Mouse (Mus musculus) CH12.LX (cell line): ENCODE results near the gene C5ar1. TPM values are rescaled to one million over a fixed set of nuclear protein-coding genes. Genes with fewer than 3 reads are reported as not detected.
A peak's percentile ranks its signal among the peaks of the same experiment; 100 is the strongest.

Experiments
- DNase-seq: peaks from one replicate; pipeline ENCODE4 v3.0.0-alpha.2; 2013; ENCODE audit errors: extremely low read depth
- H3K27ac ChIP-seq: 2 replicates; pipeline ENCODE4 v1.5.1; 2012; ENCODE audit warnings: low read depth, mild to moderate bottlenecking, control low read depth, moderate library complexity; ENCODE audit not compliant: insufficient read depth
- H3K27me3 ChIP-seq: replicated peaks from 2 replicates; pipeline ENCODE3; 2012; ENCODE audit warnings: inconsistent platforms
- H3K36me3 ChIP-seq, 2 experiments: replicated peaks in 1 of 2; 2 replicates each; pipeline versions ENCODE3 to v1.6.1; 2012; ENCODE audit warnings: inconsistent platforms in 1 of 2, low read length in 1 of 2, mild to moderate bottlenecking in 1 of 2, mixed read lengths in 1 of 2, moderate library complexity in 1 of 2; ENCODE audit not compliant: control insufficient read depth in 1 of 2, insufficient read depth in 1 of 2
- H3K4me1 ChIP-seq, 2 experiments: 2 replicates each; pipeline ENCODE4 v1.6.1; 2012; ENCODE audit warnings: inconsistent platforms in 1 of 2, moderate library complexity in 1 of 2; ENCODE audit not compliant: insufficient read depth in 2 of 2, control insufficient read depth in 1 of 2
- H3K4me2 ChIP-seq: 2 replicates; pipeline ENCODE4 v1.6.1; 2012; ENCODE audit warnings: low read depth, mild to moderate bottlenecking, control low read depth; ENCODE audit not compliant: poor library complexity, insufficient read depth, severe bottlenecking
- H3K4me3 ChIP-seq, 3 experiments: fragments of 150-350 bp in 1 of 3; sonication (generic) in 1 of 3; replicated peaks in 1 of 3; 2 replicates each; pipeline versions ENCODE3 to v1.5.1; 2011 to 2012; ENCODE audit warnings: low read depth in 2 of 3, low read length in 2 of 3, mild to moderate bottlenecking in 2 of 3, moderate library complexity in 2 of 3, control low read depth in 1 of 3, improper control_type of control experiment in 1 of 3, inconsistent platforms in 1 of 3, mixed read lengths in 1 of 3; ENCODE audit not compliant: poor library complexity in 1 of 3
- H3K79me2 ChIP-seq: replicated peaks from 2 replicates; pipeline ENCODE4 v1.6.1; 2012; ENCODE audit warnings: mild to moderate bottlenecking, moderate library complexity; ENCODE audit not compliant: control insufficient read depth, poor library complexity, insufficient read depth, severe bottlenecking; ENCODE audit errors: extremely low read depth
- H3K9ac ChIP-seq: 2 replicates; pipeline ENCODE4 v1.6.1; 2012; ENCODE audit warnings: low read depth, mild to moderate bottlenecking, control low read depth, moderate library complexity; ENCODE audit not compliant: insufficient read depth
- H3K9me3 ChIP-seq: replicated peaks from 2 replicates; pipeline ENCODE3; 2012; ENCODE audit warnings: low read length, inconsistent platforms, mixed read lengths
- BHLHE40 ChIP-seq: IDR thresholded peaks from 2 replicates; pipeline ENCODE4 v1.6.1; 2011; ENCODE audit warnings: mild to moderate bottlenecking, low read depth, low read length, improper control_type of control experiment
- CTCF ChIP-seq, 2 experiments: IDR thresholded peaks in 1 of 2; conservative IDR thresholded peaks in 1 of 2; 2 replicates each; pipeline ENCODE4 v1.5.1; 2011 to 2012; ENCODE audit warnings: low read depth in 2 of 2, low read length in 2 of 2, improper control_type of control experiment in 1 of 2, inconsistent platforms in 1 of 2, mild to moderate bottlenecking in 1 of 2, moderate library complexity in 1 of 2
- EP300 ChIP-seq: IDR thresholded peaks from 2 replicates; pipeline ENCODE4 v1.6.1; 2011; ENCODE audit warnings: low read length, improper control_type of control experiment
- HCFC1 ChIP-seq: IDR thresholded peaks from 2 replicates; pipeline ENCODE4 v1.6.1; 2012; ENCODE audit warnings: low read depth, mild to moderate bottlenecking, inconsistent platforms, low read length, improper control_type of control experiment
- MAFK ChIP-seq: IDR thresholded peaks from 2 replicates; pipeline ENCODE4 v1.6.1; 2011; ENCODE audit warnings: low read length, improper control_type of control experiment; ENCODE audit not compliant: insufficient replicate concordance
- MAX ChIP-seq: IDR thresholded peaks from 2 replicates; pipeline ENCODE4 v1.6.1; 2011; ENCODE audit warnings: low read length, improper control_type of control experiment
- MAZ ChIP-seq: IDR thresholded peaks from 2 replicates; pipeline ENCODE4 v1.6.1; 2012; ENCODE audit warnings: low read depth, mild to moderate bottlenecking, inconsistent platforms, low read length, improper control_type of control experiment, moderate library complexity
- MEF2A ChIP-seq: IDR thresholded peaks from 2 replicates; pipeline ENCODE4 v1.6.1; 2014; ENCODE audit warnings: low read depth, mild to moderate bottlenecking, inconsistent platforms, low read length, improper control_type of control experiment, borderline replicate concordance
- MYC ChIP-seq: IDR thresholded peaks from 2 replicates; pipeline ENCODE4 v1.6.1; 2011; ENCODE audit warnings: low read depth, mild to moderate bottlenecking, improper control_type of control experiment, low read length
- NELFE ChIP-seq: IDR thresholded peaks from 2 replicates; pipeline ENCODE4 v1.6.1; 2011; ENCODE audit warnings: low read depth, low read length, improper control_type of control experiment
- NRF1 ChIP-seq: IDR thresholded peaks from 2 replicates; pipeline ENCODE4 v1.6.1; 2014; ENCODE audit warnings: low read depth, mild to moderate bottlenecking, inconsistent platforms, low read length, improper control_type of control experiment, moderate library complexity
- RAD21 ChIP-seq: IDR thresholded peaks from 2 replicates; pipeline ENCODE4 v1.6.1; 2011; ENCODE audit warnings: low read depth, mild to moderate bottlenecking, low read length, improper control_type of control experiment, moderate library complexity
- RCOR1 ChIP-seq: conservative IDR thresholded peaks from 2 replicates; pipeline ENCODE4 v1.6.1; 2012; ENCODE audit warnings: low read depth, mild to moderate bottlenecking, inconsistent platforms, low read length, improper control_type of control experiment
- SIN3A ChIP-seq: IDR thresholded peaks from 2 replicates; pipeline ENCODE4 v1.6.1; 2012; ENCODE audit warnings: low read length, improper control_type of control experiment, inconsistent platforms
- TCF12 ChIP-seq: IDR thresholded peaks from 2 replicates; pipeline ENCODE4 v1.6.1; 2014; ENCODE audit warnings: low read depth, mild to moderate bottlenecking, inconsistent platforms, low read length, improper control_type of control experiment
- UBTF ChIP-seq: IDR thresholded peaks from 2 replicates; pipeline ENCODE4 v1.6.1; 2012; ENCODE audit warnings: low read depth, mild to moderate bottlenecking, inconsistent platforms, low read length, improper control_type of control experiment, moderate library complexity
- USF2 ChIP-seq: conservative IDR thresholded peaks from 2 replicates; pipeline ENCODE4 v1.6.1; 2011; ENCODE audit warnings: low read depth, low read length, improper control_type of control experiment
- ZKSCAN1 ChIP-seq: IDR thresholded peaks from 2 replicates; pipeline ENCODE4 v1.6.1; 2012; ENCODE audit warnings: low read depth, inconsistent platforms, low read length, improper control_type of control experiment, borderline replicate concordance
- ZMIZ1 ChIP-seq: IDR thresholded peaks from 2 replicates; pipeline ENCODE4 v1.6.1; 2012; ENCODE audit warnings: low read depth, mild to moderate bottlenecking, inconsistent platforms, low read length, improper control_type of control experiment
- ZNF384 ChIP-seq: IDR thresholded peaks from 2 replicates; pipeline ENCODE4 v1.6.1; 2012; ENCODE audit warnings: low read depth, low read length, improper control_type of control experiment, inconsistent platforms
- dilution Hi-C: fragments of 300-500 bp; cut with MboI; formaldehyde crosslinking; loops from 2 replicates; pipeline ENCODE4 v1.14.3; 2020; ENCODE audit warnings: low sequenced_read_pairs; ENCODE audit not compliant: extremely low pct_unique_long_range_greater_than_20kb, extremely low pct_ligation_motif_present
- in situ Hi-C: fragments of 300-500 bp; cut with MboI; formaldehyde crosslinking; loops from 3 replicates; pipeline ENCODE4 v1.14.3; 2019; ENCODE audit warnings: low sequenced_read_pairs, low pct_ligation_motif_present, low pct_unique_long_range_greater_than_20kb, mixed read lengths
- polyA plus RNA-seq: library from polyadenylated mRNA; unstranded; fragments of >175 nt; gene quantifications from 2 replicates; pipeline ENCODE4 v1.2.1, GENCODE M21; 2012; ENCODE audit warnings: low read depth; ENCODE audit not compliant: insufficient read length
- total RNA-seq, 2 experiments: library from RNA; depleted of rRNA; stranded (reverse); fragments of 300-350 nt in 1 of 2; fragments of >200 nt in 1 of 2; gene quantifications; 2 replicates each; pipeline ENCODE4 v1.2.3; 2012 to 2014

The C5ar1 gene
- total and polyA plus RNA-seq, 3 experiments, result not detected

DNA sequence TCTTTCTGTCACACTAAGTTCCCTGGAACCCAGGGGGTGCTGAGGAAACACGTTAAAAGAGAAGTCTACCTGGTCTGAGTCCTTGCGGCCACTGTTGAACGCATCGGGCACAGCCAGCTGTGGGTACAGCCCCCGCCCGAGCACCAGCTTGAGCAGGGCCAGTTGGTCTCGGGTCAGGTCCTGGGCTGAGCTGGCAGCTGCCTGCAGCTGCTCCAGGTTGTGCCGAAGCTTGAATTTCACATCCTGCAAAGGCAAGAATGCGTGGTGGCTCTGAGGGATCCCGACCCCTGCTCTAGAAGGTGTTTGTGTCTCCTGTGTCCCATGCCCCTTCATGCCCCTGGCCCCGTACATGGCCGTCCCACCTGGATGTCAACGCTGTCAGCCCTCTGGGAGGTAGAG lies 55.8 kb downstream of the C5ar1 start:
- Histone ChIP-seq H3K4me2 (no peak overlapping the region), H3K27ac (no peak overlapping the region), H3K4me1 (peaks cover 27 to 86% of the 10 kb centered on the region in 2 experiments), H3K79me2 (no peaks in the 10 kb centered on the region), H3K4me3 (no peak overlapping the region)
- TF ChIP-seq RAD21, result no peak
- TF ChIP-seq ZKSCAN1, result no peak
- no peak for TF ChIP-seq MAZ
- TF ChIP-seq ZNF384, result no peak
- TF ChIP-seq CTCF (conservative IDR thresholded peaks at IDR 0.05 in 1 of 2, IDR thresholded peaks at IDR 0.05 in 1 of 2; ENCODE audit: low read depth in 2 of 2, low read length in 2 of 2), result no peak
- TF ChIP-seq ZMIZ1, result no peak
- TF ChIP-seq, all 38 proteins: peak for 0
- in situ Hi-C loops (no loop called here), dilution Hi-C loops (no loop called here)
- peaks cover 79 to 96% of the 10 kb centered on the region in 2 experiments for H3K36me3 ChIP-seq
- H3K9me3 ChIP-seq, result no peaks in the 10 kb centered on the region
- H3K9ac ChIP-seq, result no peak overlapping the region
- DNase-seq, result no peak
- no peaks in the 10 kb centered on the region for H3K27me3 ChIP-seq

DNA sequence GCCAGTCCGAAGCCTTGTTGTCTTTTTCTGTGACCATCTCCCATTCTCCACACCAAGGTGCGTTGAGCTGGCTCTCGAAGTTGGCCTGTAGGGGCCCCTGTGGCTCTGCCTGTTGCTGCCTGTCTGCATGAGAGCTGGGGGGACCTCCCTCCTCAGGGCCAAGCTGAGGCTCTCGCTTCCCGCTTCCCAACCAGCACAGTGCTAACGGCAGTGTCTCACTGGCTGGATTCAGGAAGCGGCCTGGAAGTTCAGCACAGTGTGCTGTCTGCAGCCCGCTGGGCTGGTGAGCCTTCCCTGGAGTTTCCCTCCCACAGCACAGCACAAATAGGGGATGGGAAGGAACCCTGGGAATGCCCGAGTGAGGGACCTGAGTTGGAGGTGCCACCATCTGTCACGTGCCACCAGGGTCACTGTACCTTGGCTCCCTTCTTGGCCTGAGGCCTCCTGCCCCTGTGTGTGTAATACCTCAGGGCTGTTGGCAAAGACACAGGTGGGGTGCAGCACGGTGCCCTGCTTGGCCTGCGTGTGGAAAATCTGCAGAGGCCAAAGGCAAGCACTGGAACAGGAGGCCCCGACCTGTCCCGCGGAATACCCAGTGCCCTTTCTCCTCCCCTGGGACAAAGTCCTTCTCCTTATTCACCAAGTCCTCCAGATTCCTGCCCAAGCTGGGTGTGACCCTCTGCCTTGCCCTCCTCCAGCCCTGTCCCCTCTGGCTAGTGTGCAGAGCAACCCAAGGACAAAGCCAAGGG lies 56.4 kb downstream of the C5ar1 start:
- Histone ChIP-seq H3K4me3 (no peak overlapping the region), H3K36me3 (peaks cover 79 to 99% of the 10 kb centered on the region in 2 experiments), H3K4me1 (peaks cover 23 to 88% of the 10 kb centered on the region in 2 experiments), H3K9ac (no peak overlapping the region), H3K79me2 (no peaks in the 10 kb centered on the region), H3K27ac (no peak overlapping the region), H3K4me2 (no peak overlapping the region), H3K9me3 (no peaks in the 10 kb centered on the region), H3K27me3 (no peaks in the 10 kb centered on the region)
- no peak for DNase-seq
- dilution Hi-C loops, result no loop called here
- peak in 1 of 2 experiments; percentile 16; a peak in 2 of 4 replicates for TF ChIP-seq CTCF (conservative IDR thresholded peaks at IDR 0.05 in 1 of 2, IDR thresholded peaks at IDR 0.05 in 1 of 2; ENCODE audit: low read depth in 2 of 2, low read length in 2 of 2)
- no peak for TF ChIP-seq MAX
- no peak for TF ChIP-seq NELFE
- TF ChIP-seq, all 38 proteins: peak for 1
- in situ Hi-C loops, result no loop called here

DNA sequence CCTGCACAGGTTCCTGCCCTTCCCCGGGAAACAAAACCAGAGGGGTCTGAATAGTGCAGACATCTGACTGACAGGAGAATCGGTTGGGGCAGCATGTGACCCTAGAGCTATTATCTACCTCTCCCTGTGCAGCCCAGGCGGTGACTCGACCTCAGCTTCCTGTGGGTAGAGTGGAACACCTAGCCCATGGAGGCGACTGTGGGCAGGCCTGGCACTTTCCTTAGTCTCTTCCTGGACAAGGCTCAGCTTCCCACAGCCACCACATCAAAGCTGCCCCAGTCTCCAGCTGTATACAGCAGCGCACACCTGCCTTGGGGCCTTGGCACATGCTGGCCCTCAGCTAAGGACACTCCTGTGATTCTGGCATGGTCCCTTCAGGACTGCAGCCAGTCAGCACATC lies 58.2 kb downstream of the C5ar1 start:
- no peak for TF ChIP-seq MYC
- TF ChIP-seq MAZ, result no peak
- TF ChIP-seq HCFC1, result no peak
- TF ChIP-seq USF2, result no peak
- no peak for TF ChIP-seq BHLHE40
- TF ChIP-seq RCOR1, result no peak
- no peak for TF ChIP-seq UBTF
- no peak for TF ChIP-seq MAFK
- no peak for TF ChIP-seq NRF1
- TF ChIP-seq TCF12, result no peak
- no peak for TF ChIP-seq ZKSCAN1
- TF ChIP-seq EP300, result no peak
- TF ChIP-seq SIN3A, result no peak
- no peak for TF ChIP-seq MEF2A
- TF ChIP-seq MAX, result no peak
- H3K9me3 ChIP-seq, result no peaks in the 10 kb centered on the region
- no peak overlapping the region for H3K27ac ChIP-seq
- H3K27me3 ChIP-seq, result no peaks in the 10 kb centered on the region
- H3K4me1 ChIP-seq, result peaks cover 17 to 86% of the 10 kb centered on the region in 2 experiments
- H3K79me2 ChIP-seq, result no peaks in the 10 kb centered on the region
- in situ Hi-C loops (no loop called here), dilution Hi-C loops (no loop called here)
- H3K36me3 ChIP-seq, result peaks cover 79 to 98% of the 10 kb centered on the region in 2 experiments
- no peak overlapping the region for H3K9ac ChIP-seq
- DNase-seq, result no peak
- H3K4me3 ChIP-seq, result no peak overlapping the region
- no peak overlapping the region for H3K4me2 ChIP-seq
